Mouse (Mus musculus) thymus, postnatal 4 days (tissue): Measurements from ENCODE around the gene U2af1.
"Not testable (repeated sequence)": the region's sequence is repeated elsewhere in the genome, so short reads cannot be mapped to it uniquely, and the experiment has no call there.

Source experiments
- DNase-seq: peaks from one replicate; pipeline ENCODE4 v3.0.0; 2021

Gene U2af1

DNA sequence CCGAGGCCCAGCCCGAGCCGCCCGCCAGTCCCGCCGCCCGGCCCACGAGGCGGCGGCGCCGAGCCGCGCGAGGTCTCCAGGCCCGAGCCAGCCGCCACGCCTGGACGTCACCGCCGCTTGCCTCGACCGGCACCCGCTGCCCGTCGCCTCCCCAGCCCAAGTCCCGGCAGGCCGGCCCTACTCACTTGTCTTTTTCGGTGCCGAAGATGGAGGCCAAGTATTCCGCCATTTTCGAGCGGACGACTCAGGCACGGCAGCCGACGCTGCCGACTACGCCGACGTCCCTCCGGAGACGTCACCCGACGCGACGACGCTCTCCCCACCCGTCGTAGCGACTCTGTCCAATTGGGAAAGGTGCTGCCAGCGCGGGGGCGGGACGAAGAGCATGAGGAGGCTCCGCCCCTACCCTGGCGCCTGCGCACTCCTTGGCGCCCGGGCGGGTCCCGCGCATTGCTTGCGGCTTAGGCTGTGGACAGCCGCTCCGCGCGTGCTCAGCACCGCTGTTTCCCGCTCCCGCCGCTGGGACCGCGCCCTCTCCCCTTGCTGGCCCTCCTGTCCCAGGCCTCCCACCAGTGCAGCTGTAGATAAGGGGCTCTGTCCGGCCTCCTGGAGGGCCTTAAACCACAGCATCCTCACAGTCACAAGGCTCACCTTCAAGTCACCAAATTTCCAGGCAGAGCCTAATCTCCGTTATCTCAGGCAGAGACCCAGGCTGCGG, at the start of gene U2af1:
Gene U2af1 (minus strand): TSS at position 425 of the 718 bp plus-strand sequence.
- DNase-seq: peak; percentile 99

- no peak for DNase-seq
Observed at GRCm38 (mm10) chr17:31705271-31706020, 46.8 kb upstream of the U2af1 start.

DNA sequence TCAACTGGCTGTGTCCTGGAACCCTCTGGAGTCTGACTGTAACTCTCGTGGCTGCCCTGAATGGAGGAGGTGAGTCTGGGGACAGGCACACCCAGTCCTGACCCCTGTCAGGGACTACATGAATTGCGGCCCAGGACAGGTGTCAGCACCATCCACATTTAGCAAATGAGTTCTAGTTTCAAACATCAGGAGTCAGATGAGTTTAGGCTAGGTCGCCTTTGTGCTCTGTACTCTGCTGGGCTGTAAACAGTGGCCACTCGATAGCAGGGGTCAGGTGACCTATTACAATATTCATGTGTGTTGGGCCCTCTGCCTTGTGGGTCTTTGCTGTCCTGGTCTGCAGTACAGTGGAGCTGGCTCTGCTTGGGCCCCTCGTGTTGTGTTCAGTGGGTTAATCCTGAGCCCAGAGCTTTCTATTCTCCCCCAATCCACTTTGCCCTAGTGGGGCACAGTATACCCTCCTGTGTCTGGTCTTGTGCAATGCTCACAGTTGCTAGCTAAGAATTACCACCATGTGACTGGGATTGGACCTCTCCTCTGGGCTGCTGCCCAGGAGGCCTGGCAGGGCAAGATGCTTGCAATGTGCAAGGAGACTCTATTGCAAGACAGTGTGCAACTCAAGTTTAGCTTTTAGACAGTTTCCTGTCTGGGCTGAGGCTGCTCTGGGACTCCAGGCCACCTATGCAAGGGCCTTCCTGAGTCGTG, 44.7 kb upstream of the U2af1 start:
- DNase-seq: no peak

GRCm38 (mm10) chr17:31698347-31698746, 39.7 kb upstream of the U2af1 start:
- no peak for DNase-seq

DNA sequence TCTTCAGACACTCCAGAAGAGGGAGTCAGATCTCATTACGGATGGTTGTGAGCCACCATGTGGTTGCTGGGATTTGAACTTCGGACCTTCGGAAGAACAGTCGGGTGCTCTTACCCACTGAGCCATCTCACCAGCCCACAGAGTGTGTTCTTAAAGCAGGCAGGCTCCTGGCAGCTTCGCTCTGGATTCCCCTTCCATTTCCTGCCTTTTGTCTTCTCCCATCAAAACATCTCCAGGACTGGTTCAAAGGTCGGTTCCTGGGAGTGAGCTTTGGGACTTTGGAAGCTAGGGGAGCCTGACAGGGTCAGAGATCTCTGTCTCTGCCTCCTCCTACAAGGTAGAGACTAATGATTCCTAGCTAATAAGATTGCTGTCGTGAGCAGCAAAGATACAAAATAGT, 36.7 kb upstream of the U2af1 start:
- DNase-seq: not testable (repeated sequence)

DNA sequence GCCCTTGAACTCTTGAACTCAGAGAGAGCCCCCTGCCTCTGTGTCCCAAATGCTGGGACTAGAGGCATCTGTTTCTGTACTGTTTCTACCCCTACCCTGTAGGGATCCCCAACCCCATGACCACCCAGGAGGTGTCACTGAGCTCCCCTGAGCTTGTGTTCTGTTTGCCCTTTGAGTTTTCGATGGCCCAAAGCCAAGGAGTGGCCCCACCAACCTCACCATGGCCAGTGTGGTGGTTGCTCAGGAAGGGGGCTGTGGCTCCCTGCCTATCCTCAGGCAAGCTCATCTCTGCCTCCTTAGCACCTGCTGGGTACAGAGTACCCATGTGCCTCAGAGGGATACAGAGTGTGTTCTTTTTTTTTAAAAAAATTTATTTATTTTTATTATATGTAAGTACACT, 36.3 kb upstream of the U2af1 start:
- DNase-seq: no peak

GRCm38 (mm10) chr17:31694023-31694376, 35.3 kb upstream of the U2af1 start:
- no peak for DNase-seq

- DNase-seq: peak; percentile 88
Observed at GRCm38 (mm10) chr17:31693330-31694022, 34.8 kb upstream of the U2af1 start.

DNA sequence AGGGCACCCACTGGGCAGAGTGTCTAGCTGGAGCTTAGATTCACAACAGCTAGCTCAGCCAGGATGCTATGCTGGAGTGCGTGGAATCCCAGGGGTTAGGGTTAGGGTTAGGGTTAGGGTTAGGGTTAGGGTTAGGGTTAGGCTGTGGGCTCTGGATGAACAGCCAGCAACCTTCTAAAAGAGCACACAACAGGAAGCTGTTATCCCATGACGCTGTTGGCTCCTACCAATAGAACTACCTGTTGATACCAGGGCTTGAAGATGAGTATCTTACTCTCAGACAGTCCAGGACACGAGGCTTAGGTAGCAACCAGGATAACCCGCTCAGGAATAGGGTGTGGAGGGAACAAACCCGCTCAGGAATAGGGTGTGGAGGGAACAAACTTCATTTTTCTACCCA, 34.2 kb upstream of the U2af1 start:
- DNase-seq: no peak

DNA sequence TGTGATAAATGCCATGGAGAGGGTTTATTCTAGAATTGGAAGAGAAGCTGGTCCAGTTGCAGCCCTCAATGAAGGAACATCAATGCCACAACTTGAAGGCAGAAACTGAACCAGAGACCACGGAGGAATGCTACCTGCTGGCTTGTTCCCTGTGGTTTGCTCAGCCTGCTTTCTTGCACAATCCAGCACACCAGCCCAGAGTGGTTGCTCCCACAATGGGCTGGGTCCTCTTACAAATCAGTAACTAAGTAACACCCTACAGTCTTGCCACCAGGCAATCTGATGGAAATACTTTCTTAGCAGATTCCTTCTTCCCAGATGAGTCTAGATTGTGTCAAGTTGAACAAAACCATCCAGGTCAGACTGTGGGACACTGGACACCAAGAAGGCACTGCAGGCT, 30.9 kb upstream of the U2af1 start:
- DNase-seq: no peak

DNA sequence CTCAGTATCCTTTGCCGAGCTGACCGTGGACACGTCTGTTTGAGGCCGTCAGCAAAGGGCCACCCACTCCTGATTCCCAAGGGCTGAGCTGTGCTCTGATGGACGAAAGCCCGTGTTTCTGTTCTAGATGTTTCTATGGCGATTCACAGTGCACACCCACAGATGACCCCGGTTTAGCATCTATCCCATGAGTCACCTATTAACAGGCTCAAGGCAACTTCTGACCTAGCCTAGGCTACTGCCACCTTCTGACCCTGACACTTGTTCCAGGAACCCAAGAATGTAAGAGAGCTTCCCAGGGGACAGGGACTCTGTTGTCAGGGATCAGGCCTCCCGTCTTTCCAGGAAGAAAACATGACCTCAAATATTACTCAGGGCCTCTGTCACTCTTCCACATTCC, 29.4 kb upstream of the U2af1 start:
- DNase-seq: no peak

- no peak for DNase-seq
Observed at GRCm38 (mm10) chr17:31686225-31686564, 27.5 kb upstream of the U2af1 start.

GRCm38 (mm10) chr17:31685514-31686224, 27.0 kb upstream of the U2af1 start:
- DNase-seq: peak; percentile 87

DNA sequence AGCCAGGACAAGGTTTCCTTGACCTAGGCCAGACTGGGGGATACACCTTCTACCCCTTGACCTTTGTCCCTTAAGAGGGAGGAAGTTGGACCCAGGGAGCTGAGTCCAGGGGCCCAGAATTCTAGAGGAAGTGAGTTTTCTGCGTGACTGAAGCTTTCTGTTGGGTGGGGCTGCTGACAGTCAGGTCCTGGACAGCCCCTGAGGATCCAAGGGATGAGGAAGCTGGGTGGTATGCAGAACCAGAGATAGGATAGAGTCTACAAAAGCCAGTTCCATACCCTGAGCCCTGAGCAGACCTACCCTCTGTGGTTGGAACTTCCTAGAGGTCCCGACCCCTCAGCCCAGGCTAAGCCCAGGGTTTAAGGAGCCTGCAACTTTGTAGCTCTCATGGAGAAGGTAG, 21.8 kb upstream of the U2af1 start:
- DNase-seq: no peak

GRCm38 (mm10) chr17:31677507-31677906, 18.8 kb upstream of the U2af1 start, which contains the start of gene Cryaa:
Gene Cryaa, plus strand, starts transcription at chr17:31677807.
- no peak for DNase-seq

DNA sequence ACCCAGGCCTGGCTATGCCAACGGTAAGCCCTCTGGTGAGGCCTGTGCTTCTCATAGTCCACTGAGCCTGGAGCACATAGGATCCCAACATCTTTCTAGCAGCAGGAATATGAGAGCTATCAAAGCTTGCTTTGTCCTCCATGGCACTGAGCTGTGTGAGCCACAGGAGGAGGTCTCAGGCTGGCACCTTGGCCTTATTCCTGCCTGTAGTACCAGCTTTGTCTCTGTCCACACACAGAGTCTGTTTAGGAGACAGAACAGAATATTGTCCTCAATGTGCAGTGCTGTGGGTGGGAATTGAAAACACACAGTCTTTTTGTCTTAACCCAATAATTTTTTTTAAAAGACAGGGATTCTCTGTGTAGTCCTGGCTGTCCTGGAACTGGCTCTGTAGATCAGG, 15.7 kb upstream of the U2af1 start:
- DNase-seq: no peak

DNA sequence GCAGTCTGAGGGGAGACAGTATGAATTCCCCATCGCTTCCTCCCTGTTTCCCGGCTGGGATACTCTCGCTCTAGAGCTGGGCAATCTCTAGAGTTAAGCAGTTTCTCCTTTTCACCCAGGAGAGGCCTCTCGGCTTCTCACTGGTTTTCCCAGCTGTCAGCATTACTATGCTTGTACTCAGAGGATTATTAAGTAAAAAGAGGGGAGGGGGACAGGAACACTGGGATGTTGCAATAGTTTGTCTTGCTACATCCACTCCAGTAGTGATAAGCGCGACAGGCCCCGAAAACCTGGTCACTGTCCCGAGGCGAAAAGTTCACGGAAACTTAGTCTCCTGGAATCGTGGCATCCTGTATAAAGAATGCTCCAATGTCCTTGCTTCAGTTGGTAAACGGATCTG, 13.6 kb upstream of the U2af1 start:
- DNase-seq: no peak

GRCm38 (mm10) chr17:31671698-31672097, 13.0 kb upstream of the U2af1 start:
- DNase-seq: no peak

GRCm38 (mm10) chr17:31670163-31670562, 11.5 kb upstream of the U2af1 start:
- no peak for DNase-seq

DNA sequence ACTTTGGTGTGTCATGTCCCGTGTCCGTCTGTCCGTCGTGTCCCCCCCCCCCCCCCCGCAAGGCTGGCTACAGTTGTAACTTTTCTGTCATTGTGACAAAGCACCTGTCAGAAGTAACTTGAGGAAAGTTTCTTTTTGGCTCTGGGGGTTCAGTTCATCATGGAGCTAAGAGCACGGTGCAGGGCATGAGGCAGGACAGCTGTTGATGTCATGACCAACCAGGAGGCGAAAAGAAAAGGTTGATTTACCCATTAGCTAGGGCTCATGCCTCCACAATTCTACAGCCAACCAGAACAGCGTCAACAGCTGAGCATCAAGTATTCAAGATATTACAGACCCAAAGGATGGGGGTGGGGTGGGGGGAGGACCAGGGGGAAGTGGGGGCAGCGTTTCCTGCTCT, 9.6 kb upstream of the U2af1 start:
- DNase-seq: no peak

DNA sequence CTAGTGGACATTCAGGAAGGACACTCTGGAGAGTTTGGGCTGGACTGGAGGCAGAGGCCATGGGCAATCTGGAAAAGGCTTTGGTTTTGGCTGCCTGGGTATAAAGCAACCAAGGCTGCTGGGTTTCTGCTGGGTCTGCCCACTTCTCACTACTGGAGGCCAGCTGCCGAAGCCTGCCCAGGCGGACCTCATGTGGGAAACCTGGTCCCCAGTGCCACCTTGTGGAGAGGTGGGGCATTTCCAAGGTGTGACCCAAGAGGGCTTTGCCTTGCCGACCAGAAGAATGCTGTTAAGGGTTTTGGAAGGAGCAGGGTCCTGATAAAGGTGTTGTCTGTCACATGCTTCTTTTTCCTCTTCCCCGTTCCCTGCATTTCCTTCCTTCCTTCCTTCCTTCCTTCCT, 6.1 kb upstream of the U2af1 start:
- DNase-seq: peak; percentile 90

GRCm38 (mm10) chr17:31662855-31663254, 4.2 kb upstream of the U2af1 start:
- DNase-seq: peak; percentile 54
